Mouse (Mus musculus) midbrain, embryonic 14.5 days (tissue): ENCODE measurements around the gene Csrp3. TPM values are rescaled to one million over a fixed set of nuclear protein-coding genes. Genes with fewer than 3 reads are reported as not detected.

ENCODE experiments used
- polyA plus RNA-seq: library from polyadenylated mRNA; unstranded; fragments of >200 nt; fragmentation: Nextera tagmentation; extraction: Ambion mirVana; gene quantifications from 2 replicates; pipeline ENCODE4 v1.2.1, GENCODE M21; 2014

The Csrp3 gene
- polyA plus RNA-seq, 1 experiment from 2014 or later = 0.50 TPM

Other genes with a start within 250 kb of the Csrp3 start
- gene Mrgprb3, start 204.2 kb downstream of the Csrp3 start, polyA plus RNA-seq = not detected in 2 replicates
- 38.7 and 49.7 TPM in 2 replicates for gene Zdhhc13, start 59.0 kb downstream of the Csrp3 start, polyA plus RNA-seq
- gene E2f8, start 33.6 kb upstream of the Csrp3 start, polyA plus RNA-seq = 1.1 and 2.9 TPM in 2 replicates
- 22.5 and 23.3 TPM in 2 replicates for gene Nav2, start 60.7 kb upstream of the Csrp3 start, polyA plus RNA-seq